18 mouse cellular contexts compared by ENCODE assay signal in the genomic region with DNA sequence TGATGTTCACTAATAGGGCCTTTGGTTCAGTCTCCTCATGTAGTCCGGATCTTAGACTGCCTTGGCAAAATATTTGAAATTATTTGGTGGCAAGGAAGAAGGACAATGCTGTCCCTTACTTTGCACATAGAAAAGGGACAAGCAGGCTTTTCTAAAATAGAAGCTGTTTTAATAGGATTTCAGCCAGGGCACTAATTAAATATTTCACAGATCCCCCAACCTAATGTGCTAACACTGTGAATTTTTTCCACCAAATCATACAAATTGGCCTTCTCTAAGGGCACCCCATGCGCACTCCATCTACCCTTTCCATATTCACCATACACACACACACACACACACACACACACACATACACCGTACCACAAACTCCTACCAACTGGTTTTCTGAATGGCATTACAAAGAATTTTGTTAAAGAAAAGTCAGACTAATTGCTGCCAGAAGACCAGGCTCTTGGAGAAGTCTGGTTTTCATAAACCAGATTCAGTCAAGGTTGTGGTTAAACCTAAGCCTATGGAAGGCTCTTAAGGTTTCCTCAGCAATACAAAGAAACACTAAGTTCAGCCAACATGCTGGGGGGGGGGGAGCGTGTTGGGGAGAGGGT. TPM values are rescaled to one million over a fixed set of nuclear protein-coding genes. Genes with fewer than 3 reads are reported as not detected.
DNase-seq lines count a peak whose midpoint lies in the region; ATAC-seq lines count a peak whose summit lies in the region.
"Had no signal": no experiment of that assay in that cellular context is flagged by ENCODE, and none has a peak within 500 bp of the region (broad histone marks: within the 10 kb centered on the region; RNA-seq: fewer than 3 reads in every experiment).

No protein-coding gene starts in this region.

- 6% methylated on average over 4 of the region's 4 CpGs for WGBS in hindbrain, embryonic 11.5 days
- 6% methylated on average over 4 of the region's 4 CpGs for WGBS in hindbrain, embryonic 14.5 days
- 4% methylated on average over 4 of the region's 4 CpGs for WGBS in neural tube, embryonic 12.5 days
- 7% methylated on average over 4 of the region's 4 CpGs for WGBS in embryonic facial prominence, embryonic 10.5 days
- 13% methylated on average over 4 of the region's 4 CpGs for WGBS in embryonic facial prominence, embryonic 14.5 days

- ATAC-seq in hindbrain, embryonic 11.5 days (ENCODE audit: low FRiP score) = no peak
- no peak for ATAC-seq in hindbrain, embryonic 14.5 days (ENCODE audit: low FRiP score)
- ATAC-seq in neural tube, embryonic 12.5 days (ENCODE audit: low FRiP score, low read depth) = no peak
- peak; percentile 24; the same call in 1 of the 2 replicates for ATAC-seq in embryonic facial prominence, embryonic 14.5 days (ENCODE audit: low read depth)
- ATAC-seq: forebrain, embryonic 16.5 days; intestine, embryonic 15.5 days had no signal

- no peaks in the 10 kb centered on the region for H3K36me3 ChIP-seq in hindbrain, embryonic 11.5 days (ENCODE audit: control insufficient read depth, insufficient read depth, low read length)
- no peaks in the 10 kb centered on the region for H3K36me3 ChIP-seq in hindbrain, embryonic 14.5 days (replicated peaks; ENCODE audit: control insufficient read depth, insufficient read depth)
- no peaks in the 10 kb centered on the region for H3K36me3 ChIP-seq in neural tube, embryonic 12.5 days
- H3K36me3 ChIP-seq in embryonic facial prominence, embryonic 10.5 days (replicated peaks) = no peaks in the 10 kb centered on the region
- no peaks in the 10 kb centered on the region for H3K36me3 ChIP-seq in embryonic facial prominence, embryonic 14.5 days (ENCODE audit: control insufficient read depth, insufficient read depth, low read length)
- H3K36me3 ChIP-seq: forebrain, embryonic 12.5 days; heart, embryonic 12.5 days; hindbrain, embryonic 10.5 days; intestine, embryonic 15.5 days had no signal

- H3K4me2 ChIP-seq in hindbrain, embryonic 11.5 days (replicated peaks; ENCODE audit: low read depth, low read length) = no peak overlapping the region
- H3K4me2 ChIP-seq in hindbrain, embryonic 14.5 days (replicated peaks) = no peak overlapping the region
- H3K4me2 ChIP-seq in neural tube, embryonic 12.5 days (replicated peaks) = peak overlapping the region; percentile 48; the same call in 1 of the 2 replicates
- H3K4me2 ChIP-seq in embryonic facial prominence, embryonic 14.5 days (ENCODE audit: low read depth, low read length) = peak overlapping the region; percentile 55; the same call in 1 of the 2 replicates
- H3K4me2 ChIP-seq: intestine, embryonic 15.5 days had no signal

- H3K27me3 ChIP-seq in hindbrain, embryonic 11.5 days (ENCODE audit: control insufficient read depth, insufficient read depth, low read length) = peaks cover 89% of the 10 kb centered on the region
- H3K27me3 ChIP-seq in hindbrain, embryonic 14.5 days (ENCODE audit: control insufficient read depth, insufficient read depth, low read length) = peaks cover 92% of the 10 kb centered on the region
- H3K27me3 ChIP-seq in neural tube, embryonic 12.5 days (replicated peaks) = peaks cover 94% of the 10 kb centered on the region
- peaks cover 100% of the 10 kb centered on the region for H3K27me3 ChIP-seq in embryonic facial prominence, embryonic 10.5 days (replicated peaks; ENCODE audit: low read depth, poor library complexity, severe bottlenecking)
- peaks cover 98% of the 10 kb centered on the region for H3K27me3 ChIP-seq in embryonic facial prominence, embryonic 14.5 days (replicated peaks; ENCODE audit: control insufficient read depth, insufficient read depth, low read length)
- H3K27me3 ChIP-seq: CH12.LX had no signal

- no peak overlapping the region for H3K4me3 ChIP-seq in hindbrain, embryonic 11.5 days (ENCODE audit: low read depth, low read length)
- H3K4me3 ChIP-seq in hindbrain, embryonic 14.5 days (replicated peaks; ENCODE audit: low read length) = no peak overlapping the region
- H3K4me3 ChIP-seq in neural tube, embryonic 12.5 days = no peak overlapping the region
- H3K4me3 ChIP-seq in embryonic facial prominence, embryonic 10.5 days = no peak overlapping the region
- H3K4me3 ChIP-seq in embryonic facial prominence, embryonic 14.5 days (ENCODE audit: low read depth, low read length) = no peak overlapping the region

- H3K27ac ChIP-seq in hindbrain, embryonic 11.5 days (ENCODE audit: low read depth, low read length) = 0 out of 2 replicates have a peak overlapping the region, but pooled peaks have one; percentile 1
- H3K27ac ChIP-seq in hindbrain, embryonic 14.5 days = no peak overlapping the region
- no peak overlapping the region for H3K27ac ChIP-seq in neural tube, embryonic 12.5 days
- 0 out of 2 replicates have a peak overlapping the region, but pooled peaks have one; percentile 14 for H3K27ac ChIP-seq in embryonic facial prominence, embryonic 10.5 days (replicated peaks)
- H3K27ac ChIP-seq in embryonic facial prominence, embryonic 14.5 days (replicated peaks; ENCODE audit: low read depth, low read length) = no peak overlapping the region
- H3K27ac ChIP-seq: forebrain, embryonic 12.5 days; hindbrain, embryonic 10.5 days; intestine, embryonic 15.5 days had no signal

- DNase-seq in hindbrain, embryonic 11.5 days (ENCODE audit: low spot score) = peak; percentile 34
- DNase-seq in hindbrain, embryonic 14.5 days (ENCODE audit: low spot score) = no peak
- no peak for DNase-seq in neural tube, embryonic 10.5 days (ENCODE audit: extremely low spot score, low spot score)
- DNase-seq in embryonic facial prominence, embryonic 10.5 days (ENCODE audit: low spot score) = no peak
- DNase-seq in embryonic facial prominence, embryonic 14.5 days (ENCODE audit: low spot score) = no peak
- no peak for DNase-seq in yolk sac, embryonic 10.5 days (ENCODE audit: low spot score)
- DNase-seq in adrenal gland, adult 18-20 months (ENCODE audit: low spot score in 2 of 2) = no peak
- DNase-seq: adrenal gland, adult 8-10 months; adrenal gland, postnatal 36 days; cerebellum, adult 2 months; gastrocnemius, postnatal 10 days had no signal

- no peak overlapping the region for H3K9ac ChIP-seq in hindbrain, embryonic 11.5 days (ENCODE audit: low read depth, low read length)
- no peak overlapping the region for H3K9ac ChIP-seq in hindbrain, embryonic 14.5 days
- H3K9ac ChIP-seq in neural tube, embryonic 12.5 days = no peak overlapping the region
- no peak overlapping the region for H3K9ac ChIP-seq in embryonic facial prominence, embryonic 14.5 days (ENCODE audit: low read depth, low read length)
- H3K9ac ChIP-seq: forebrain, embryonic 12.5 days; heart, embryonic 12.5 days; intestine, embryonic 15.5 days had no signal

- no peaks in the 10 kb centered on the region for H3K9me3 ChIP-seq in hindbrain, embryonic 11.5 days (ENCODE audit: control insufficient read depth, low read length)
- no peaks in the 10 kb centered on the region for H3K9me3 ChIP-seq in hindbrain, embryonic 14.5 days (ENCODE audit: control insufficient read depth, low read length)
- no peaks in the 10 kb centered on the region for H3K9me3 ChIP-seq in neural tube, embryonic 12.5 days
- no peaks in the 10 kb centered on the region for H3K9me3 ChIP-seq in embryonic facial prominence, embryonic 10.5 days
- no peaks in the 10 kb centered on the region for H3K9me3 ChIP-seq in embryonic facial prominence, embryonic 14.5 days (ENCODE audit: control insufficient read depth, low read length)
- H3K9me3 ChIP-seq: forebrain, embryonic 12.5 days; heart, embryonic 12.5 days; hindbrain, embryonic 10.5 days; intestine, embryonic 15.5 days had no signal

- peaks cover 4% of the 10 kb centered on the region for H3K4me1 ChIP-seq in hindbrain, embryonic 11.5 days (replicated peaks; ENCODE audit: control insufficient read depth, insufficient read depth, low read length)
- peaks cover 7% of the 10 kb centered on the region; the same call in 1 of the 2 replicates for H3K4me1 ChIP-seq in hindbrain, embryonic 14.5 days (replicated peaks; ENCODE audit: control insufficient read depth, insufficient read depth, low read length)
- H3K4me1 ChIP-seq in neural tube, embryonic 12.5 days = peaks cover 53% of the 10 kb centered on the region
- peaks cover 81% of the 10 kb centered on the region for H3K4me1 ChIP-seq in embryonic facial prominence, embryonic 10.5 days
- H3K4me1 ChIP-seq in embryonic facial prominence, embryonic 14.5 days (ENCODE audit: control insufficient read depth, insufficient read depth, low read length) = 0 out of 2 replicates have a peak, but pooled peaks cover 11% of the 10 kb centered on the region

RNA-seq across cellular contexts. Expression of a gene that starts 32.3 kb away (rescaled TPM):
- polyA plus RNA-seq in hindbrain, embryonic 11.5 days (2014; fragmentation: Nextera tagmentation; extraction: Ambion mirVana) = 15.5 and 20.6 TPM in 2 replicates
- polyA plus RNA-seq in hindbrain, embryonic 14.5 days (2014; fragmentation: Nextera tagmentation; extraction: Ambion mirVana) = 9.6 and 10.5 TPM in 2 replicates
- polyA plus RNA-seq in neural tube, embryonic 12.5 days (2016; fragmentation: Nextera tagmentation; extraction: Ambion mirVana) = 15.5 and 21.6 TPM in 2 replicates
- 8.3 and 8.5 TPM in 2 replicates for polyA plus RNA-seq in embryonic facial prominence, embryonic 10.5 days (2016; fragmentation: Nextera tagmentation; extraction: Ambion mirVana)
- 4.6 and 5.0 TPM in 2 replicates for polyA plus RNA-seq in embryonic facial prominence, embryonic 14.5 days (2014; fragmentation: Nextera tagmentation; extraction: Ambion mirVana)
- total RNA-seq in adrenal gland, adult 18-20 months (2021) = under 1 TPM in 1 of 2 experiments, not detected in 1; 0.45 TPM
- total RNA-seq: CH12.LX had no signal

Comparison
In these comparisons a context has a peak if more than half of its experiments do, and no peak if none do; other contexts are left out.
1. H3K27ac ChIP-seq: peak in hindbrain, embryonic 11.5 days (single experiment) and embryonic facial prominence, embryonic 10.5 days (single experiment); none in hindbrain, embryonic 14.5 days (single experiment), neural tube, embryonic 12.5 days (single experiment) and embryonic facial prominence, embryonic 14.5 days (single experiment).
2. H3K4me2 ChIP-seq: peak in neural tube, embryonic 12.5 days (single experiment) and embryonic facial prominence, embryonic 14.5 days (single experiment); none in hindbrain, embryonic 11.5 days (single experiment) and hindbrain, embryonic 14.5 days (single experiment).